Mouse (Mus musculus) hindbrain, embryonic 16.5 days (tissue): ENCODE results near the gene Celsr3. TPM values are rescaled to one million over a fixed set of nuclear protein-coding genes. Genes with fewer than 3 reads are reported as not detected.
A peak's percentile ranks its signal among the peaks of the same experiment; 100 is the strongest.

Experiments used
- ATAC-seq: fragments of 200-750 bp; cut with Nextera tagmentation; 2 replicates; pipeline ENCODE4 v1.8.0; 2017; ENCODE audit warnings: moderate TSS enrichment, moderate library complexity
- H3K27ac ChIP-seq: fragments of 300-500 bp; sonication (generic); 2 replicates; pipeline ENCODE4 v1.5.1; 2014; ENCODE audit warnings: low read depth, mild to moderate bottlenecking, control low read depth, low read length, moderate library complexity
- H3K27me3 ChIP-seq: fragments of 300-500 bp; sonication (generic); replicated peaks from 2 replicates; pipeline ENCODE4 v1.6.1; 2014; ENCODE audit warnings: low read length; ENCODE audit not compliant: control insufficient read depth, insufficient read depth
- H3K36me3 ChIP-seq: fragments of 300-500 bp; sonication (generic); 2 replicates; pipeline ENCODE4 v1.6.1; 2014; ENCODE audit warnings: mild to moderate bottlenecking, low read length, moderate library complexity, mixed read lengths; ENCODE audit not compliant: control insufficient read depth, insufficient read depth
- H3K4me1 ChIP-seq: fragments of 300-500 bp; sonication (generic); 2 replicates; pipeline ENCODE4 v1.6.1; 2014; ENCODE audit warnings: low read depth, low read length; ENCODE audit not compliant: control insufficient read depth, insufficient read depth
- H3K4me2 ChIP-seq: fragments of 300-500 bp; sonication (generic); 2 replicates; pipeline ENCODE4 v1.6.1; 2014; ENCODE audit warnings: mild to moderate bottlenecking, low read length, control low read depth, moderate library complexity
- H3K4me3 ChIP-seq: fragments of 300-500 bp; sonication (generic); 2 replicates; pipeline ENCODE4 v1.5.1; 2014; ENCODE audit warnings: mild to moderate bottlenecking, low read length, control low read depth, moderate library complexity
- H3K9ac ChIP-seq: fragments of 300-500 bp; sonication (generic); 2 replicates; pipeline ENCODE4 v1.6.1; 2014; ENCODE audit warnings: low read depth, mild to moderate bottlenecking, control low read depth, low read length, moderate library complexity
- H3K9me3 ChIP-seq: fragments of 300-500 bp; sonication (generic); 2 replicates; pipeline ENCODE4 v1.6.1; 2014; ENCODE audit warnings: mild to moderate bottlenecking, low read length, moderate library complexity; ENCODE audit not compliant: control insufficient read depth
- WGBS: fragments of 180-500 bp; shearing (Covaris S2); extraction: QIAGEN DNeasy Blood & Tissue Kit; methylation state at CpG from one replicate; pipeline ENCODE4 v1.1.7; 2014; 5-methylcytosine and 5-hydroxymethylcytosine counted together
- polyA plus RNA-seq: library from polyadenylated mRNA; unstranded; fragments of >200 nt; fragmentation: Nextera tagmentation; extraction: Ambion mirVana; gene quantifications from 2 replicates; pipeline ENCODE4 v1.2.1, GENCODE M21; 2015

The Celsr3 gene
- polyA plus RNA-seq, 1 experiment from 2014 or later = 11.6 TPM

DNA sequence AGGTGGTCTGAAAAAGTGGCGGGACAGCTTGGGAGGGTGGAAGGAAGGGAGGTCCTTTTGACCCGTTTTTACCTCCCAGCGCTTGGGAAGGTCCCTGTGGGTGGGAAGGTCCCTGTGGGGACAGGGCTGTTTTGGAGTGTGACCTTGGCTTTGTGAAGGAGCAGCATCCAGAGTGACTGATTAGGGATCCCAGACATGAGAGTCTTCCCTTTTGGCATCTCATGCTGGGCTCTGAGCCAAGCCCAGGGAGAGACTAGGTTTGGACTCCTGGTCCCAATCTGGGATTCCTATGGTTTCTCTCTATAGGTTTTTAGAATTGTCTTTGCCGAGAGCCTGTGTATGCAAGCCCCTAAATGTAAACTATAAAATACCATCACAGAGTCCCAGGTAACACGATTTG, 15.6 kb upstream of the Celsr3 start:
- no peak for ATAC-seq
- no peak overlapping the region for H3K9ac ChIP-seq
- no peak overlapping the region for H3K4me3 ChIP-seq
- H3K4me1 ChIP-seq = peaks cover 13% of the 10 kb centered on the region
- no peaks in the 10 kb centered on the region for H3K9me3 ChIP-seq
- no peak overlapping the region for H3K4me2 ChIP-seq
- H3K27ac ChIP-seq = no peak overlapping the region
- H3K36me3 ChIP-seq = peaks cover 41% of the 10 kb centered on the region
- H3K27me3 ChIP-seq = no peaks in the 10 kb centered on the region
- 75% methylated on average over 5 of the region's 5 CpGs for WGBS

DNA sequence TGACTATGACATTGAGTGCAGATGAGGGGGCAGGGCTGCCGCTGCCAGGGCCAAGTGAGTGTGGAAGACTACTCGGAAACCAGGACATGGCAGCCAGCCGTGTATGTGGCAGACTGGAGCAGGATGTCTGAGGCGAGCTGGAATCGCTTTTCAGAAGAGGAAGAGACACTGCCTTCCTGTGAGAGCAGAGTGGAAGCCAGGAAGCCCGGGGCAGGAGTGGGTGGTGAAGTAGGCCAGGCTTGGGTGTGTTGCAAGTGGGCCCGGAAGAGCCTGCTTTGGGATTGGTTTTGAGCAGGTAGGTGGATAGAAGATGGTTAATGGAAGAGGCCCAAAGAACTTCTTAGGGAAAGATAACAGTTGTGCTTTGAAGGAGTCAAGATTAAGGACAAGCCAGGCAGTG, 10.6 kb upstream of the Celsr3 start:
- WGBS = 89% methylated on average over 7 of the region's 7 CpGs

GRCm38 (mm10) chr9:108819495-108819894, 6.6 kb upstream of the Celsr3 start:
- WGBS = 67% methylated on average over 3 of the region's 3 CpGs
- Histone ChIP-seq H3K27ac (no peak overlapping the region), H3K9me3 (no peaks in the 10 kb centered on the region), H3K27me3 (no peaks in the 10 kb centered on the region), H3K4me1 (peaks cover 8% of the 10 kb centered on the region), H3K4me2 (no peak overlapping the region), H3K36me3 (peaks cover 24% of the 10 kb centered on the region), H3K4me3 (no peak overlapping the region), H3K9ac (no peak overlapping the region)
- ATAC-seq = no peak

More for the DNA sequence above, 10.6 kb upstream of the Celsr3 start:
- Histone ChIP-seq H3K27ac (no peak overlapping the region), H3K36me3 (peaks cover 44% of the 10 kb centered on the region), H3K4me1 (no peaks in the 10 kb centered on the region), H3K9ac (no peak overlapping the region), H3K4me2 (no peak overlapping the region), H3K4me3 (no peak overlapping the region), H3K27me3 (no peaks in the 10 kb centered on the region), H3K9me3 (no peaks in the 10 kb centered on the region)
- no peak for ATAC-seq

DNA sequence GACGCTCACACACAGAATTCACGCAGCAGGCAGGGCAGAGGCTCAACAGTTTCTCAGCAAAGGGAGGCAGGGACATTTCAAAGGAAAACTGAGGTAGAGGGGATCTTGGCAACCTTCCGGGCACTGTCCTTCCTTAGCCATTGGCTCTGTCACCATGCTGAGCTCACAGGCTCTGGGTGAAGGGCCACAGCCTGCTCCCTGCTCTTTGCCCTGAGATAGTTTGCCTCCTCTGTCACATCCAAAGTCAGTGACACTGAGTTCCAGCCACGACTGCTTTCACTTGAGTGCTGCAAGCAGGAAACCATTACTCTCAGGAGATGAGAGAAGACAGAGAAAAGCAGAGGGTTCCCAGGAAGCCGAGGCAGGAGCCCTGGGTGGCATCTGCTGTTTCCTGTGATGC, 6.0 kb upstream of the Celsr3 start:
- WGBS = 73% methylated on average over 5 of the region's 5 CpGs
- no peak overlapping the region for H3K4me3 ChIP-seq

GRCm38 (mm10) chr9:108824144-108824685, 1.9 kb upstream of the Celsr3 start:
- ATAC-seq = no peak
- H3K9ac ChIP-seq = peak overlapping the region; percentile 67
- peak overlapping the region; percentile 78 for H3K4me3 ChIP-seq
- peak overlapping the region; percentile 80 for H3K4me2 ChIP-seq
- peak overlapping the region; percentile 71 for H3K27ac ChIP-seq
- H3K27me3 ChIP-seq = no peaks in the 10 kb centered on the region; the same call in 1 of the 2 replicates
- no peaks in the 10 kb centered on the region for H3K9me3 ChIP-seq
- 4% methylated on average over 25 of the region's 25 CpGs for WGBS
- H3K36me3 ChIP-seq = peaks cover 16% of the 10 kb centered on the region
- H3K4me1 ChIP-seq = peaks cover 20% of the 10 kb centered on the region

More for the DNA sequence above, 6.0 kb upstream of the Celsr3 start:
- Histone ChIP-seq H3K9me3 (no peaks in the 10 kb centered on the region), H3K27me3 (no peaks in the 10 kb centered on the region), H3K4me1 (peaks cover 8% of the 10 kb centered on the region), H3K9ac (no peak overlapping the region), H3K4me2 (no peak overlapping the region), H3K36me3 (peaks cover 19% of the 10 kb centered on the region), H3K27ac (no peak overlapping the region)
- ATAC-seq = no peak

DNA sequence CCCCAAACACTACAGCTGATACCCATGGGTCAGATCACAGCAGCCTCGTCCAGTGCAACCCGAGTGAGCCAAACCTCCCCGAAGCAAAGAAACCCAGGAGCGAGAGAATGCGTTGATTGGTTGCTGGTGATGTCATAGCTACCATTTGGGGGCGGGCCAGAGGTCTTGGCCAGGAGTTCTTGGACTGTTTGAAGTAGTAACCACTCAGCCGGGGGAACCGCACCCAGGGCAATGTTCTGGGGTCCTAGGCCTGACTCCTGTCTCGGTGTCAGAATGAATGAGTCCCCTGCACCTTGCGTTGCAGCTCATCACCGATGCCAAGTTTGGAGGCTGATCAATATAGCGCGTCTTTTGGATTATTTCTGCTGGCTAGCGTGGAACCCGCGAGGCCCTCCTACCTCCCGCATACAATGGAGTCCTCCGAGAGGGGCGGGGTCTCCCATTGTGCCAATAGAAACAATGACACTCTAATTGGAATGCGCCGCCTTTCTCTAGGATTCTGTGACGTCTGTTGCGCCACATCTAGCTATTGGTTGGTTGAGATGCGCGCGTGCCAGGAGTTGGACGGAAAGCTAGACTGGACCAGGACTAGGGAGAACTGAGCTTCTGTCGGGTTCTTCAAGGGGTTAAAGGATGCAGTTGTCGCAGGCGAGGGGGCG, 1.2 kb upstream of the Celsr3 start:
- Histone ChIP-seq H3K27me3 (peaks cover 2% of the 10 kb centered on the region), H3K4me2 (peak overlapping the region; percentile 80), H3K9ac (peak overlapping the region; percentile 88), H3K4me1 (peaks cover 20% of the 10 kb centered on the region), H3K36me3 (peaks cover 23% of the 10 kb centered on the region), H3K9me3 (no peaks in the 10 kb centered on the region), H3K27ac (peak overlapping the region; percentile 90), H3K4me3 (peak overlapping the region; percentile 78)
- WGBS = under 1% methylated on average over 31 of the region's 31 CpGs
- ATAC-seq = peak; percentile 91

DNA sequence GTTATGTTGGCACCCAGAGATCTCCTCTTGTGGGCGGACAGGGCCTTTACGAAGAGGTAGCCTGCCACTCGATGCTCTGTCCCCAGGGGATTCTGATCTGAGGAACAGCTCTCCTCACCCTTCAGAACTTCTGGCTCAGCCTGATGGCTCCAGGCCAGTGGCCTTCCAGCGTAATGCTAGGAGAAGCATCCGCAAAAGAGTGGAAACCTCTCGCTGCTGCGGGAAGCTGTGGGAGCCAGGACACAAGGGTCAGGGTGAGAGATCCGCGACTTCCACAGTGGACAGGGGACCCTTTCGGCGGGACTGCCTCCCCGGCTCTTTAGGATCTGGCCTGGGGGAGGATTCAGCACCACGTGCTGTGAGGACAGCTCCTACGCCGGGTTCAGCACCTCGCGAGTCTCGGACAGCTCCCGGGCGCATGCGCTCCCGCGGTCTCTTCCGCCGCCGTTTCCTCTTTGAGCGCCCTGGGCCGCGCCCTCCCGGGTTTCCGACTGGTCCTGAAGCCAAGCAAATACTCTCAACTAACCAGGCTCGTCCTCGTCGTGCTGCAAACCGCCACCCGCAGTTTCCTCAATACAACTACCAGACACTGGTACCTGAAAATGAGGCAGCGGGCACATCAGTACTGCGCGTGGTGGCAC, 700 bp downstream of the Celsr3 start:
- ATAC-seq = no peak
- peaks cover 23% of the 10 kb centered on the region for H3K36me3 ChIP-seq
- peaks cover 39% of the 10 kb centered on the region for H3K4me1 ChIP-seq
- under 1% methylated on average over 39 of the region's 39 CpGs for WGBS
- peak overlapping the region; percentile 78 for H3K4me3 ChIP-seq
- peak overlapping the region; percentile 80 for H3K4me2 ChIP-seq
- no peaks in the 10 kb centered on the region for H3K9me3 ChIP-seq
- H3K27ac ChIP-seq = peak overlapping the region; percentile 90
- H3K27me3 ChIP-seq = peaks cover 2% of the 10 kb centered on the region
- peak overlapping the region; percentile 88 for H3K9ac ChIP-seq

DNA sequence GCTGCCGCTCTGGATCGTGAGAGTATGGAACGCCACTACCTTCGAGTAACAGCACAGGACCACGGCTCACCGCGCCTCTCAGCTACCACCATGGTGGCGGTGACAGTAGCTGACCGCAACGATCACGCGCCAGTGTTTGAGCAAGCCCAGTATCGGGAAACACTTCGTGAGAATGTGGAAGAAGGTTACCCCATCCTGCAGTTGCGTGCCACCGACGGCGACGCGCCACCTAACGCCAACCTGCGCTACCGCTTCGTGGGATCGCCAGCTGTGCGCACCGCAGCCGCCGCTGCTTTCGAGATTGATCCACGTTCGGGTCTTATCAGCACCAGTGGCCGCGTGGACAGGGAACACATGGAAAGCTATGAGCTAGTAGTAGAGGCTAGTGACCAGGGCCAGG, 1.3 kb downstream of the Celsr3 start:
- no peaks in the 10 kb centered on the region for H3K9me3 ChIP-seq
- peak overlapping the region; percentile 78 for H3K4me3 ChIP-seq
- peaks cover 28% of the 10 kb centered on the region for H3K36me3 ChIP-seq
- WGBS = 9% methylated on average over 34 of the region's 34 CpGs
- H3K4me1 ChIP-seq = peaks cover 45% of the 10 kb centered on the region
- no peak overlapping the region; the same call in 1 of the 2 replicates for H3K27ac ChIP-seq
- ATAC-seq = no peak
- peak overlapping the region; percentile 80 for H3K4me2 ChIP-seq
- H3K9ac ChIP-seq = peak overlapping the region; percentile 88
- peaks cover 2% of the 10 kb centered on the region for H3K27me3 ChIP-seq

DNA sequence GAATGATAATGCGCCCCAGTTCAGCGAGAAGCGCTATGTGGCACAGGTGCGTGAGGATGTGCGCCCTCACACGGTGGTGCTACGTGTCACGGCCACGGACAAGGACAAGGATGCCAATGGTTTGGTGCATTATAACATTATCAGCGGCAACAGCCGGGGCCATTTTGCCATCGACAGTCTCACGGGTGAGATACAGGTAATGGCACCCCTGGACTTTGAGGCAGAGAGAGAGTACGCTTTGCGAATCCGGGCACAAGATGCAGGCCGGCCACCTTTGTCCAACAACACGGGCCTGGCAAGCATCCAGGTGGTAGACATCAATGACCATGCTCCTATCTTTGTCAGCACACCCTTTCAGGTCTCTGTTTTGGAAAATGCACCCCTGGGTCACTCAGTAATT, 1.8 kb downstream of the Celsr3 start:
- H3K4me3 ChIP-seq = no peak overlapping the region
- 66% methylated on average over 18 of the region's 18 CpGs for WGBS
- H3K4me2 ChIP-seq = peak overlapping the region; percentile 80
- H3K27me3 ChIP-seq = peaks cover 2% of the 10 kb centered on the region
- no peak overlapping the region for H3K27ac ChIP-seq
- no peaks in the 10 kb centered on the region for H3K9me3 ChIP-seq
- H3K4me1 ChIP-seq = peaks cover 48% of the 10 kb centered on the region
- H3K9ac ChIP-seq = no peak overlapping the region
- H3K36me3 ChIP-seq = peaks cover 29% of the 10 kb centered on the region
- no peak for ATAC-seq
